Mouse (Mus musculus) limb, embryonic 13.5 days (tissue): ENCODE measurements around the gene Fcgr4. TPM values are rescaled to one million over a fixed set of nuclear protein-coding genes. Genes with fewer than 3 reads are reported as not detected.
A peak's percentile ranks its signal among the peaks of the same experiment; 100 is the strongest.
"Not testable (repeated sequence)": the region's sequence is repeated elsewhere in the genome, so short reads cannot be mapped to it uniquely, and the experiment has no call there.

Experiments used
- ATAC-seq: fragments of 200-750 bp; cut with Nextera tagmentation; 2 replicates; pipeline ENCODE4 v1.8.0; 2017; ENCODE audit warnings: low read depth, moderate number of reproducible peaks, moderate TSS enrichment; ENCODE audit not compliant: low FRiP score
- H3K27ac ChIP-seq: fragments of 300-500 bp; sonication (generic); 2 replicates; pipeline ENCODE4 v1.5.1; 2015; ENCODE audit warnings: inconsistent platforms, mild to moderate bottlenecking, moderate library complexity
- H3K27me3 ChIP-seq: fragments of 300-500 bp; sonication (generic); 2 replicates; pipeline ENCODE4 v1.6.1; 2015; ENCODE audit warnings: mild to moderate bottlenecking, inconsistent platforms
- H3K36me3 ChIP-seq: fragments of 300-500 bp; sonication (generic); 2 replicates; pipeline ENCODE4 v1.6.1; 2015; ENCODE audit warnings: inconsistent platforms, mild to moderate bottlenecking, moderate library complexity
- H3K4me1 ChIP-seq: fragments of 300-500 bp; sonication (generic); 2 replicates; pipeline ENCODE4 v1.6.1; 2015; ENCODE audit warnings: inconsistent platforms
- H3K4me2 ChIP-seq: fragments of 300-500 bp; sonication (generic); replicated peaks from 2 replicates; pipeline ENCODE4 v1.6.1; 2015; ENCODE audit warnings: inconsistent platforms, mild to moderate bottlenecking, moderate library complexity
- H3K4me3 ChIP-seq: fragments of 300-500 bp; sonication (generic); 2 replicates; pipeline ENCODE4 v1.5.1; 2015; ENCODE audit warnings: moderate library complexity, mild to moderate bottlenecking, inconsistent platforms
- H3K9ac ChIP-seq: fragments of 300-500 bp; sonication (generic); 2 replicates; pipeline ENCODE4 v1.6.1; 2015; ENCODE audit warnings: mild to moderate bottlenecking, inconsistent platforms
- H3K9me3 ChIP-seq: fragments of 300-500 bp; sonication (generic); 2 replicates; pipeline ENCODE4 v1.6.1; 2016; ENCODE audit warnings: inconsistent platforms
- WGBS: fragments of 180-500 bp; shearing (Covaris S2); methylation state at CpG from one replicate; pipeline ENCODE4 v1.1.7; 2015; 5-methylcytosine and 5-hydroxymethylcytosine counted together
- polyA plus RNA-seq: library from polyadenylated mRNA; unstranded; fragments of >200 nt; fragmentation: Nextera tagmentation; extraction: Ambion mirVana; gene quantifications from 2 replicates; pipeline ENCODE4 v1.2.1, GENCODE M21; 2015

The Fcgr4 gene
- polyA plus RNA-seq, 1 experiment from 2014 or later, result 0.64 TPM

DNA sequence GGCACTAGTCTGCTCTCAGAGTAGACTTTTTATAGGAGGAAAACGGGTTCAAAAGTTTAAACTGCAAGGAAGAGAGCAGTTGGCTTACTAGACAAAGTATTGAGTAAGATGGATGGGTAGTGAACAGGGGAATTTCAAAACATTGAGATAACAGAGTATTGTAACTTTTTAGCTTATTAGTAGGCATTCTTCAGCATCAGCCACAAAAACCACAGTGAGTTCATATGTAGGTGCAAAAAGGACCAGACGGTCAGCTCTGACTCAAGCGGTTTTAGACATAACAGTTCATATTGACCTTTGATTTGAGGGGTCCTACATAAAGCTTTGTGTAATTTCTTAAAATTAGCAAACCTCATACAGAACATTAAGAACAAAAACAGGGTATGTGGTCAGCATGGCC lies 42.8 kb downstream of the Fcgr4 start:
- no peak overlapping the region for H3K4me3 ChIP-seq
- H3K36me3 ChIP-seq, result no peaks in the 10 kb centered on the region
- no peaks in the 10 kb centered on the region for H3K9me3 ChIP-seq
- WGBS, result 87% methylated on average over 3 of the region's 3 CpGs
- ATAC-seq, result no peak
- no peak overlapping the region for H3K27ac ChIP-seq
- no peak overlapping the region for H3K4me2 ChIP-seq
- H3K9ac ChIP-seq, result no peak overlapping the region
- peaks cover 52% of the 10 kb centered on the region for H3K27me3 ChIP-seq
- peaks cover 6% of the 10 kb centered on the region for H3K4me1 ChIP-seq

DNA sequence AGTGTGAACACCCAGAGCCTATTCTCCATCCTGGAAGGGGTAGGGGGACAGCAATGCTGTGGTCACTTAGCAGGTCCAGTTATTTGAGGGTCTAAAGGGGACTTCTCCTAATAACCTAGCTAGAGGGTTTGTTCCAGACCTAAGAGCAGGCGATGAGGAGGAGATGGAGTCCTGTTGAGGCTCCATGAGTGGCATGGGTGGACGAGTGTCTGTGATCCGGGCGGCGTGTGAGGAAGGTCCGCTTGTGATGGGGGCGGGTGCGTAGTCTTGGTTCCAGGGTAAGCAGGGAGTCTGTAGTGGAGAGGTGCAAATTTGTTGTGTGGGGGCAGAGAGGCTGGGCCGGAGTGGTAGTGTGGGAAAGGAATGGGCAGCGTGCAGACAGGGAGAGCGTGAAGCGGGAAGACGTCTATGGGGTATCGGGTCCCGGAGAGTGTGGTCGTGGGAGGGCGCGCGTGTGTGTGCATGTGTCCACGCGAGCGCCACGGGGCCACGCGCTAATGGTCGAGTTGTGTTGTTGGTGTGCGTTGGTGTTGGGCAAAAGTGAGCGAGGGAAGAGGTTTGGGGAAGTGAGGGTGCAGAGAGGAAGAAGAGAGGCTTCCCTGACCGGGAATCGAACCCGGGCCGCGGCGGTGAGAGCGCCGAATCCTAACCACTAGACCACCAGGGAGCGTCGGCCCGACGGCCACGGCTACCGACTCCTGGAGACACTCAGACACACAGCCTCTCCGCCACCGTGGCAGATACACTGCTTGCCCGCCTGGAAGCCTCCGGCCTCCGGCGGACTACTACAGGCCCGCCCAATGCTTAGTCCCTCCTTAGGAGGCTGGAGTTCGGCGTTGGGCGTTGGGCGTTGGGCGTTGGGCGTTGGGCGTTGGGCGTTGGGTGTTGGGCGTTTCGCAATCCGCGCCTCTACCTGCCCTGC lies 45.1 kb downstream of the Fcgr4 start:
- peak; percentile 73 for ATAC-seq
- H3K27ac ChIP-seq, H3K9me3 ChIP-seq, H3K36me3 ChIP-seq, H3K4me1 ChIP-seq: not testable (repeated sequence)
- 9% methylated on average over 42 of the region's 61 CpGs for WGBS
- peak overlapping the region; percentile 57 for H3K4me2 ChIP-seq
- H3K4me3 ChIP-seq, result peak overlapping the region; percentile 42
- H3K9ac ChIP-seq, result peak overlapping the region; percentile 48; the same call in 1 of the 2 replicates
- peaks cover 55% of the 10 kb centered on the region for H3K27me3 ChIP-seq

DNA sequence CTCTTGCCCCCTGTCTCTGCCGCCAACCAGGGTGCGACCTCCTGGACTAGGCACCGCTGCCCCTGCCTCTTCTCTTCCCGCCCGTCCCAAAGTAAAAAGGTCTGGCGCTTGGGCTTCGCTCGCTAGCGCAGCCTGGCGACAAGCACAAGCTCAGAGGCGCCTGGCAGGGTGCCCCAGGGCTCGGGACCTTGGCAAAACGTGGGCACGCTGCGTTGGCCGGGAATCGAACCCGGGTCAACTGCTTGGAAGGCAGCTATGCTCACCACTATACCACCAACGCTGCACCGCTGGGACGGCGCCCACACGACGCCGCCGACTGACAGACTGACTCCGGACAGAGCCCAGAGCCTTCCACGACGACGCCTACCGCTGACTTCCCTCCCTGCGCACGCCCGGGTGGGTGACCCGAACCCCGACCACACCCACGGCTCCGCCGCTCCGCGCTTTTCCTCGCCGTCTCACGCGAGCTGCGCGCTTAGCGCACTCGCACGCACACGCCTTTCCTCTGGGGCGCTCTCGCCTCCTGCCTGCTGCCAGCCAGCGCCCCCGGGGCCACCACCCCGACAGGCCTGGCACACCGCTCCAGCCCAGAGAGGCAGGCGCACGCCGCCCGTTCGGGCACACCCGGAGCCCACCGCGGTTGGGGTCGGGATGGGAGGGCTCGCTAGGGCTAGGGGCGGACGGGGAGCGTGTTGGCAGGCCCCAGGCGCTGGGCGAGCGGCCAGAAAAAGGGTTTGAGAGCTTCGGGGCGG lies 45.9 kb downstream of the Fcgr4 start, which contains the start of gene Fcgr3:
Gene Fcgr3 (minus strand): TSS at position 445 of the 752 bp plus-strand sequence.
- ATAC-seq, result peak; percentile 45
- H3K4me1 ChIP-seq, H3K27ac ChIP-seq, H3K36me3 ChIP-seq, H3K9me3 ChIP-seq: not testable (repeated sequence)
- WGBS, result 1% methylated on average over 44 of the region's 75 CpGs
- Histone ChIP-seq H3K27me3 (peaks cover 56% of the 10 kb centered on the region), H3K9ac (peak within 1 kb of the TSS; percentile 21; the same call in 1 of the 2 replicates), H3K4me3 (peak within 1 kb of the TSS; percentile 42), H3K4me2 (peak within 1 kb of the TSS; percentile 57)

DNA sequence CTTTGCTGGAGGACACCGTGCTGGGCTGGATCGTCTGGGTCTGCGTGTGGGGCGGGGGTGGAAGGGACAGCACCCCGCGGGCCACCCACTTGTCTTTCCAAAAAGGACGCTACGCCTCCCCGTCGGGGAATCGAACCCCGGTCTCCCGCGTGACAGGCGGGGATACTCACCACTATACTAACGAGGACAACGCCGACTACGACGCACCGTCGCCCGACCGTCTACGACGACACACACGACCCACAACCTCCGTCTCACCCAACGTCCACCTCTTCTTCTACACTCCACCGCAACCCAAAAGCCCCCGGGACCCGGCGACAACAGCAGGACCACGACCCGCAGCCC lies 46.5 kb downstream of the Fcgr4 start:
- Histone ChIP-seq H3K4me3 (peak overlapping the region; percentile 39), H3K4me2 (peak overlapping the region; percentile 57), H3K27me3 (peaks cover 60% of the 10 kb centered on the region)
- not testable (repeated sequence) for H3K27ac ChIP-seq, H3K4me1 ChIP-seq, H3K36me3 ChIP-seq, H3K9me3 ChIP-seq, H3K9ac ChIP-seq
- peak; percentile 26 for ATAC-seq
- WGBS, result under 1% methylated on average over 26 of the region's 35 CpGs

DNA sequence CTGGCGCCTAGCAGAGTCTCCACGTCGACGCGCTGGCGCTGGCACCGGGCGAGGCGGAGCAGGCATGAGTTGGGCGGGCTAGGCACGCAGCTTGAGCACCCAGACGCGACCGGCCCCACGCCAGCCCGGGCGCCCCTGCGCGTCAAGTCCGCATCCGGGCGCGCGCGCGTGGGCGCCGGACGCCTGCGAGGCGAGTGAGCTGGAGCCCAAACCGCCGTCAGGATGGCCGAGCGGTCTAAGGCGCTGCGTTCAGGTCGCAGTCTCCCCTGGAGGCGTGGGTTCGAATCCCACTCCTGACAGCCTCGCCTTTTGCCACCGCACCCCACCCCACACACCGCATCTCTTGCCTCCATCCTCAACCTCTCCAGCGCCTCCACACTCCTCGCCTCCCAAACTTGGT lies 47.0 kb downstream of the Fcgr4 start:
- H3K36me3 ChIP-seq, H3K27ac ChIP-seq, H3K9ac ChIP-seq, H3K9me3 ChIP-seq, H3K4me1 ChIP-seq: not testable (repeated sequence)
- Histone ChIP-seq H3K4me3 (peak overlapping the region; percentile 37), H3K27me3 (peaks cover 58% of the 10 kb centered on the region), H3K4me2 (peak overlapping the region; percentile 52)
- peak; percentile 9; the same call in 1 of the 2 replicates for ATAC-seq
- WGBS, result 5% methylated on average over 31 of the region's 45 CpGs

DNA sequence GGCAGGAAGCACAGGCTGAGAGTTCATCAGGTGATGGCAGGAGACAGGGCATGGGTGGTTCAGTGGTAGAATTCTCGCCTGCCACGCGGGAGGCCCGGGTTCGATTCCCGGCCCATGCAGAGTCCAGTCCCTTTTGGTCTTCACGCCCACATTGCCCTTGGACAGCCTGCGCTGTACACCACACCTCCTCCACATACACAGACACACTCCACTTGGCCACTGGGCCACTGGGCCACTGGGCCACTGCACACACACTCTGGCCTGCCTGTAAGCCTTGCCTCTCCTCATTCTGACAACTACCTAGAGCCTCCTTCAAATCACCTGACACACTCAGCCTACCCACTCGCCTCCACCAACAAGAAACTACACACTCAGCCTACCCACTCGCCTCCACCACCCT lies 47.9 kb downstream of the Fcgr4 start:
- H3K36me3 ChIP-seq, H3K4me3 ChIP-seq, H3K4me1 ChIP-seq, H3K27ac ChIP-seq, H3K9me3 ChIP-seq, H3K9ac ChIP-seq, H3K4me2 ChIP-seq: not testable (repeated sequence)
- ATAC-seq, result peak; percentile 7; the same call in 1 of the 2 replicates
- H3K27me3 ChIP-seq, result peaks cover 58% of the 10 kb centered on the region
- 23% methylated on average over 3 of the region's 10 CpGs for WGBS

DNA sequence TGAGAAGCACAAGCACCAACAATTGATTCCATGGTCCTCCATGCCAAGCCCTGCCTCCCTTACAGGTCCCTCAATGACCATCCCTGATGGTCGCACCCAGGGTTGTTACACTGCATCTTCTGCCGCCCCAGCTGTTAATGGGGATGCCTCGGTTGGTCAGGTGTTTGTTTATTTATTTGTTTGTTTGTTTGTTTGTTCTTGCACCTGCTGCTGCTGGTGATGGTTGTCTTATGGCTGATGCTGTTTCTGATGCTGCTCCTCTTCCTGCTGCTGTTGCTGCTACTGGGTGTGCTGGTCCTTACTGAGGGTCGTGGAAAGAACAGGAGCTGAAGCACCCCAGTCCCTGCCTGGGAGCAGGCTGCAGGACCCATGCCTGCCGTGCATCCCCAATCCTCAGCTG lies 49.2 kb downstream of the Fcgr4 start:
- peaks cover 50% of the 10 kb centered on the region for H3K27me3 ChIP-seq
- ATAC-seq, result not testable (repeated sequence)

DNA sequence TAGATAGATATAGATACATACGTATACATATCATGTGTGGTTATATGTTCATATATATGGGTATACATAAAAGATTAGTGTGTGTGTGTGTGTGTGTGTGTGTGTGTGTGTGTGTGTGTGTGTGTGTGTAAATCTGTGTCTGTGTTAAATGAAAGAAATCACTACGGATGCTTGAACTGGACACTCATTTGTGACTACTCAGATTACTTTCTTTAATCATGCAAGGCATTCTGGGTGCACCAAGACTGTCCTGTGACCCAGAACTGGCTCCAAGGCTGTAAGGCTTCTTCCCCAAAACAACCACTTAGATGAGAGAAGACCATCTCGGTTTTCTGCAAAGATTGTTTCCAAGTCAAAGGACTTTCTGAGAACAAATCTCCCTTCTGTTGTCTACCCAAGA lies 50.8 kb downstream of the Fcgr4 start:
- H3K27ac ChIP-seq, H3K4me2 ChIP-seq, ATAC-seq, H3K4me3 ChIP-seq, H3K9ac ChIP-seq, H3K4me1 ChIP-seq, H3K9me3 ChIP-seq, H3K36me3 ChIP-seq: not testable (repeated sequence)
- H3K27me3 ChIP-seq, result peaks cover 46% of the 10 kb centered on the region
- 64% methylated on average over 3 of the region's 3 CpGs for WGBS

More for the DNA sequence above, 49.2 kb downstream of the Fcgr4 start:
- not testable (repeated sequence) for H3K27ac ChIP-seq, H3K4me1 ChIP-seq, H3K4me2 ChIP-seq, H3K36me3 ChIP-seq, H3K4me3 ChIP-seq, H3K9ac ChIP-seq, H3K9me3 ChIP-seq
- 43% methylated on average over 5 of the region's 5 CpGs for WGBS

DNA sequence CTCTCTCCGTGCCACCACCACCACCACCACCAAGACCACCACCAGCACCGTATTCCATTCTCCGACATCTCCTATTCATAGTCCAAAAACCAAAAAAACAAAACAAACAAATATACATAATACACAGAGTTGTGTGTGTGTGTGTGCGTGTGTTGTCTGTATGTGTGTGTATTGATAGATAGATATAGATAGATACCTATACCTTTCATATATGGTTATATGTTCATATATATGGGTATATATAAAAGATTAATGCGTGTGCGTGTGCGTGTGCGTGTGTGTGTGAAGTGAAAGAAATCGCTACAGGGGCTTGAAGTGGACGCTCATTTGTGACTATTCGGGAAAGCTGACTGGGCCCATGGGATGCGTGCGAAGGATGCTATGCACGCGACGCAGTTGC lies 52.2 kb downstream of the Fcgr4 start:
- H3K9ac ChIP-seq, H3K9me3 ChIP-seq, H3K36me3 ChIP-seq, H3K4me1 ChIP-seq, H3K4me2 ChIP-seq, ATAC-seq, H3K27ac ChIP-seq: not testable (repeated sequence)
- peaks cover 38% of the 10 kb centered on the region for H3K27me3 ChIP-seq
- 17% methylated on average over 16 of the region's 16 CpGs for WGBS
- H3K4me3 ChIP-seq, result peak overlapping the region; percentile 20; the same call in 1 of the 2 replicates

DNA sequence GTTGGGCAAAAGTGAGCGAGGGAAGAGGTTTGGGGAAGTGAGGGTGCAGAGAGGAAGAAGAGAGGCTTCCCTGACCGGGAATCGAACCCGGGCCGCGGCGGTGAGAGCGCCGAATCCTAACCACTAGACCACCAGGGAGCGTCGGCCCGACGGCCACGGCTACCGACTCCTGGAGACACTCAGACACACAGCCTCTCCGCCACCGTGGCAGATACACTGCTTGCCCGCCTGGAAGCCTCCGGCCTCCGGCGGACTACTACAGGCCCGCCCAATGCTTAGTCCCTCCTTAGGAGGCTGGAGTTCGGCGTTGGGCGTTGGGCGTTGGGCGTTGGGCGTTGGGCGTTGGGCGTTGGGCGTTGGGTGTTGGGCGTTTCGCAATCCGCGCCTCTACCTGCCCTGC lies 53.0 kb downstream of the Fcgr4 start:
- not testable (repeated sequence) for H3K9me3 ChIP-seq, H3K4me3 ChIP-seq, H3K36me3 ChIP-seq, H3K9ac ChIP-seq, H3K4me1 ChIP-seq, H3K27ac ChIP-seq
- no CpG with 5 or more reads among the region's 35 CpGs for WGBS
- Histone ChIP-seq H3K4me2 (peak overlapping the region; percentile 25; the same call in 1 of the 2 replicates), H3K27me3 (peaks cover 34% of the 10 kb centered on the region)
- ATAC-seq, result peak; percentile 18

DNA sequence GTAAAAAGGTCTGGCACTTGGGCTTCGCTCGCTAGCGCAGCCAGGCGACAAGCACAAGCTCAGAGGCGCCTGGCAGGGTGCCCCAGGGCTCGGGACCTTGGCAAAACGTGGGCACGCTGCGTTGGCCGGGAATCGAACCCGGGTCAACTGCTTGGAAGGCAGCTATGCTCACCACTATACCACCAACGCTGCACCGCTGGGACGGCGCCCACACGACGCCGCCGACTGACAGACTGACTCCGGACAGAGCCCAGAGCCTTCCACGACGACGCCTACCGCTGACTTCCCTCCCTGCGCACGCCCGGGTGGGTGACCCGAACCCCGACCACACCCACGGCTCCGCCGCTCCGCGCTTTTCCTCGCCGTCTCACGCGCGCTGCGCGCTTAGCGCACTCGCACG lies 53.5 kb downstream of the Fcgr4 start:
- no CpG with 5 or more reads among the region's 45 CpGs for WGBS
- H3K9ac ChIP-seq, H3K4me2 ChIP-seq, H3K4me3 ChIP-seq, H3K4me1 ChIP-seq, H3K27ac ChIP-seq, H3K9me3 ChIP-seq, H3K36me3 ChIP-seq: not testable (repeated sequence)
- peak; percentile 10 for ATAC-seq
- peaks cover 37% of the 10 kb centered on the region for H3K27me3 ChIP-seq

DNA sequence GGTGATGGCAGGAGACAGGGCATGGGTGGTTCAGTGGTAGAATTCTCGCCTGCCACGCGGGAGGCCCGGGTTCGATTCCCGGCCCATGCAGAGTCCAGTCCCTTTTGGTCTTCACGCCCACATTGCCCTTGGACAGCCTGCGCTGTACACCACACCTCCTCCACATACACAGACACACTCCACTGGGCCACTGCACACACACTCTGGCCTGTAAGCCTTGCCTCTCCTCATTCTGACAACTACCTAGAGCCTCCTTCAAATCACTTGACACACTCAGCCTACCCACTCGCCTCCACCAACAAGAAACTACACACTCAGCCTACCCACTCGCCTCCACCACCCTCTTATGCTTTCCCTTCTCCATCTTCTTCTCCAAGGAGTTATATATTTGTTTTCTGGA lies 55.6 kb downstream of the Fcgr4 start:
- H3K27ac ChIP-seq, H3K4me1 ChIP-seq, H3K4me2 ChIP-seq, H3K36me3 ChIP-seq, ATAC-seq, H3K9ac ChIP-seq, H3K4me3 ChIP-seq, H3K9me3 ChIP-seq: not testable (repeated sequence)
- WGBS, result 29% methylated on average over 6 of the region's 10 CpGs
- peaks cover 46% of the 10 kb centered on the region for H3K27me3 ChIP-seq
